Mouse (Mus musculus): ENCODE results near the gene Jazf1. TPM values are rescaled to one million over a fixed set of nuclear protein-coding genes. Genes with fewer than 3 reads are reported as not detected.

The Jazf1 gene
- polyA plus RNA-seq, 1 experiment from 2014 or later, result 3.6 TPM

GRCm38 (mm10) chr6:52932603-52933178 is 135.7 kb downstream of the Jazf1 start:
- 23% methylated on average over 7 of the region's 7 CpGs for WGBS
- Histone ChIP-seq H3K36me3 (ENCODE audit: control insufficient read depth, insufficient read depth, low read length) (no peaks in the 10 kb centered on the region), H3K9me3 (ENCODE audit: control insufficient read depth, low read length) (no peaks in the 10 kb centered on the region), H3K4me3 (ENCODE audit: low read length) (no peak overlapping the region), H3K4me1 (ENCODE audit: control insufficient read depth, insufficient read depth, low read length) (0 out of 2 replicates have a peak, but pooled peaks cover 2% of the 10 kb centered on the region), H3K9ac (ENCODE audit: low read depth, low read length) (no peak overlapping the region), H3K27ac (ENCODE audit: low read depth, low read length) (no peak overlapping the region), H3K27me3 (ENCODE audit: control insufficient read depth, insufficient read depth, low read length) (no peaks in the 10 kb centered on the region), H3K4me2 (replicated peaks; ENCODE audit: low read depth, low read length) (no peak overlapping the region)
- no peak for ATAC-seq (ENCODE audit: low FRiP score, low TSS enrichment)

- Histone ChIP-seq H3K4me1 (ENCODE audit: control insufficient read depth, insufficient read depth, low read length) (no peaks in the 10 kb centered on the region), H3K36me3 (ENCODE audit: control insufficient read depth, insufficient read depth, low read length) (no peaks in the 10 kb centered on the region), H3K4me3 (ENCODE audit: low read length) (no peak overlapping the region), H3K27ac (ENCODE audit: low read depth, low read length) (no peak overlapping the region), H3K9ac (ENCODE audit: low read depth, low read length) (no peak overlapping the region), H3K27me3 (ENCODE audit: control insufficient read depth, insufficient read depth, low read length) (no peaks in the 10 kb centered on the region), H3K9me3 (ENCODE audit: control insufficient read depth, low read length) (no peaks in the 10 kb centered on the region), H3K4me2 (replicated peaks; ENCODE audit: low read depth, low read length) (no peak overlapping the region)
- no peak for ATAC-seq (ENCODE audit: low FRiP score, low TSS enrichment)
- 85% methylated on average over 12 of the region's 12 CpGs for WGBS
Observed at GRCm38 (mm10) chr6:52929358-52929757, 139.1 kb downstream of the Jazf1 start.

GRCm38 (mm10) chr6:52926947-52927346 is 141.5 kb downstream of the Jazf1 start:
- WGBS, result 81% methylated on average over 4 of the region's 4 CpGs
- no peak overlapping the region for H3K9ac ChIP-seq (ENCODE audit: low read depth, low read length)
- H3K4me2 ChIP-seq (replicated peaks; ENCODE audit: low read depth, low read length), result no peak overlapping the region
- no peaks in the 10 kb centered on the region for H3K9me3 ChIP-seq (ENCODE audit: control insufficient read depth, low read length)
- H3K27ac ChIP-seq (ENCODE audit: low read depth, low read length), result no peak overlapping the region
- H3K27me3 ChIP-seq (ENCODE audit: control insufficient read depth, insufficient read depth, low read length), result no peaks in the 10 kb centered on the region
- no peaks in the 10 kb centered on the region for H3K36me3 ChIP-seq (ENCODE audit: control insufficient read depth, insufficient read depth, low read length)
- H3K4me1 ChIP-seq (ENCODE audit: control insufficient read depth, insufficient read depth, low read length), result no peaks in the 10 kb centered on the region
- no peak for ATAC-seq (ENCODE audit: low FRiP score, low TSS enrichment)
- no peak overlapping the region for H3K4me3 ChIP-seq (ENCODE audit: low read length)

- 59% methylated on average over 9 of the region's 9 CpGs for WGBS
Observed at GRCm38 (mm10) chr6:52925458-52926042, 142.9 kb downstream of the Jazf1 start.

GRCm38 (mm10) chr6:52921248-52921647 is 147.2 kb downstream of the Jazf1 start:
- no peaks in the 10 kb centered on the region for H3K4me1 ChIP-seq (ENCODE audit: control insufficient read depth, insufficient read depth, low read length)
- no peaks in the 10 kb centered on the region for H3K9me3 ChIP-seq (ENCODE audit: control insufficient read depth, low read length)
- H3K27ac ChIP-seq (ENCODE audit: low read depth, low read length), result no peak overlapping the region
- 68% methylated on average over 6 of the region's 6 CpGs for WGBS
- no peaks in the 10 kb centered on the region for H3K36me3 ChIP-seq (ENCODE audit: control insufficient read depth, insufficient read depth, low read length)
- H3K9ac ChIP-seq (ENCODE audit: low read depth, low read length), result no peak overlapping the region
- ATAC-seq (ENCODE audit: low FRiP score, low TSS enrichment), result no peak
- H3K4me2 ChIP-seq (replicated peaks; ENCODE audit: low read depth, low read length), result no peak overlapping the region
- no peaks in the 10 kb centered on the region for H3K27me3 ChIP-seq (ENCODE audit: control insufficient read depth, insufficient read depth, low read length)
- no peak overlapping the region for H3K4me3 ChIP-seq (ENCODE audit: low read length)

More at GRCm38 (mm10) chr6:52925458-52926042, 142.9 kb downstream of the Jazf1 start:
- Histone ChIP-seq H3K4me2 (replicated peaks; ENCODE audit: low read depth, low read length) (no peak overlapping the region), H3K9ac (ENCODE audit: low read depth, low read length) (no peak overlapping the region), H3K9me3 (ENCODE audit: control insufficient read depth, low read length) (no peaks in the 10 kb centered on the region), H3K27ac (ENCODE audit: low read depth, low read length) (no peak overlapping the region), H3K27me3 (ENCODE audit: control insufficient read depth, insufficient read depth, low read length) (no peaks in the 10 kb centered on the region), H3K4me3 (ENCODE audit: low read length) (no peak overlapping the region), H3K4me1 (ENCODE audit: control insufficient read depth, insufficient read depth, low read length) (no peaks in the 10 kb centered on the region), H3K36me3 (ENCODE audit: control insufficient read depth, insufficient read depth, low read length) (no peaks in the 10 kb centered on the region)
- no peak for ATAC-seq (ENCODE audit: low FRiP score, low TSS enrichment)

DNA sequence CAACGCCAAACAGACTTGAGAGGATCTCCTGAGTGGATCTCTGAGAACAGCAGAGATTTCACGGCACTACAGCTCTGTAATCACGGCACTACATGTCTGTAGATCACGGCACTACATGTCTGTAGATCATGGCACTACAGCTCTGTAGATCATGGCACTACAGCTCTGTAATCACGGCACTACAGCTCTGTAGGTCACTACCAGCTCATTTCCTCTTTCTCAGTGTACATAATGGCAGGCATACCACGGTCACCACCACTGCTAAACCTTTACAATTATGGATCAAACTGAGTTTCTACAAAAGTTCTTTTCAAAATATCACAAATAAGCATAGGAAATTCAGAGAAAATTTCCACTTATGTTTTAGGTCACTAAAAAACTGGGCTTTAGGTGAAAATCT is 147.7 kb downstream of the Jazf1 start:
- Histone ChIP-seq H3K4me2 (replicated peaks; ENCODE audit: low read depth, low read length) (no peak overlapping the region), H3K4me3 (ENCODE audit: low read length) (no peak overlapping the region), H3K9ac (ENCODE audit: low read depth, low read length) (no peak overlapping the region), H3K27ac (ENCODE audit: low read depth, low read length) (no peak overlapping the region), H3K36me3 (ENCODE audit: control insufficient read depth, insufficient read depth, low read length) (no peaks in the 10 kb centered on the region), H3K4me1 (ENCODE audit: control insufficient read depth, insufficient read depth, low read length) (no peaks in the 10 kb centered on the region), H3K9me3 (ENCODE audit: control insufficient read depth, low read length) (no peaks in the 10 kb centered on the region), H3K27me3 (ENCODE audit: control insufficient read depth, insufficient read depth, low read length) (no peaks in the 10 kb centered on the region)
- WGBS, result 85% methylated on average over 6 of the region's 6 CpGs
- ATAC-seq (ENCODE audit: low FRiP score, low TSS enrichment), result no peak

DNA sequence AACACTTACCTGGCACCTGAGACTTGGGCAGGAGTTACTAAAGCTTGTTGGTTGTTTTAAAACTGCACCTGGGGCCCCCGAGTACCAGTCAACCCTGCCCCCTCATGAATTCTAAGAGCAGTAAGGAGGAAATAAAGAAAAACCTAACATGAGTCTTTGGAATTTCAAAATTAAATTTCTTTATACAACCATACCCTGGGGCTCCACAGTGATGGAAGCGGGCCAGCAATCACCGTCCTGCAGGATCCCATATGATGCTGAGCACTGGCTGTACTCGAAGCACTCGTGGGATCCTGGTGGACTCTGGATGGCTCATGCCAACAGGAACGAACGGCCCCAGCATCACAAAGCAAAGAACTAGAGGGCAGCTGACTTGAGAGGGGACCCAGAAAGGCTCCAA is 149.0 kb downstream of the Jazf1 start:
- no peaks in the 10 kb centered on the region for H3K4me1 ChIP-seq (ENCODE audit: control insufficient read depth, insufficient read depth, low read length)
- H3K9ac ChIP-seq (ENCODE audit: low read depth, low read length), result no peak overlapping the region
- H3K27ac ChIP-seq (ENCODE audit: low read depth, low read length), result no peak overlapping the region
- ATAC-seq (ENCODE audit: low FRiP score, low TSS enrichment), result no peak
- 64% methylated on average over 7 of the region's 7 CpGs for WGBS
- no peak overlapping the region for H3K4me3 ChIP-seq (ENCODE audit: low read length)
- H3K36me3 ChIP-seq (ENCODE audit: control insufficient read depth, insufficient read depth, low read length), result no peaks in the 10 kb centered on the region
- H3K9me3 ChIP-seq (ENCODE audit: control insufficient read depth, low read length), result no peaks in the 10 kb centered on the region
- H3K4me2 ChIP-seq (replicated peaks; ENCODE audit: low read depth, low read length), result no peak overlapping the region
- no peaks in the 10 kb centered on the region for H3K27me3 ChIP-seq (ENCODE audit: control insufficient read depth, insufficient read depth, low read length)

DNA sequence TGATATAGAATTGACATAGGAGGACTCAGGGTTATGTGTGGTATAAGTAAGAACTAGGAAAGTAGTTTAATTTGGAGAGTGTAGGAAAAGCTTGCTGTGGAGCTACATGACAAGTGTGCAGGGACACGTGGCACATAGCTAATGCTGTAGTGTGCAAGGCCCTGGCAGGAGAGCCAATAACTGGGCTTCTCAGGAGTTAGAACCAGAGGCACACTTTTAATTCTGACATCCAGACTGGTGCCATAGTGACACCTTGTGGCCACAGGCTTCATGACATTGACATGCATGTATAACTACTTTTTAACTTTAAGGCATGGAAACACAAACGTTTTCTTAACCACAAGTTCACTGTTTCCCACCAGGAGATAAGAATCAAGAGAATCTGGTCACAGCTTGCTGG is 149.5 kb downstream of the Jazf1 start:
- 0% methylated on average over 2 of the region's 2 CpGs for WGBS
- no peaks in the 10 kb centered on the region for H3K4me1 ChIP-seq (ENCODE audit: control insufficient read depth, insufficient read depth, low read length)
- H3K4me3 ChIP-seq (ENCODE audit: low read length), result no peak overlapping the region
- H3K9me3 ChIP-seq (ENCODE audit: control insufficient read depth, low read length), result no peaks in the 10 kb centered on the region
- no peaks in the 10 kb centered on the region for H3K27me3 ChIP-seq (ENCODE audit: control insufficient read depth, insufficient read depth, low read length)
- no peaks in the 10 kb centered on the region for H3K36me3 ChIP-seq (ENCODE audit: control insufficient read depth, insufficient read depth, low read length)
- no peak overlapping the region for H3K9ac ChIP-seq (ENCODE audit: low read depth, low read length)
- peak; percentile 78 for ATAC-seq (ENCODE audit: low FRiP score, low TSS enrichment)
- H3K4me2 ChIP-seq (replicated peaks; ENCODE audit: low read depth, low read length), result no peak overlapping the region
- H3K27ac ChIP-seq (ENCODE audit: low read depth, low read length), result no peak overlapping the region

DNA sequence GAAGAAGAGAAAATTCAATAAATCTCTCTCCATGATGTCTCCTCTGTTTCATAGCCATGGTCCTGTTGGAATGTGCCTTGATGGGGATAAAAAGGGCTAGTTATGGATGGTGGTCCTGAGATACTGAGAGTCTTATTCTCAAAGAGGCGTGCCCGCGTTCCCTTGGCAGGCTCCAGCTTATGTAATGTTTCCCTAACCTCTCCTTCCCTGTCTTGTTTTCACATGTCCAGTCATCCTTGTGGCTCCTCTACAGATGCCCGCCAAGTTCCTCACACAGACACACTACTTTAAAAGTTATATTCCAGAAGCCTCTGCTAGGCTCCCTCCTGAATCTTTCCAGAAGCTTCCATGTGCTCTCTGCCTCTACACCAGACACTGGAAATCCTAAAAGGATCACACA is 151.0 kb downstream of the Jazf1 start:
- Histone ChIP-seq H3K27me3 (ENCODE audit: control insufficient read depth, insufficient read depth, low read length) (no peaks in the 10 kb centered on the region), H3K4me2 (replicated peaks; ENCODE audit: low read depth, low read length) (no peak overlapping the region), H3K4me1 (ENCODE audit: control insufficient read depth, insufficient read depth, low read length) (no peaks in the 10 kb centered on the region), H3K4me3 (ENCODE audit: low read length) (no peak overlapping the region), H3K27ac (ENCODE audit: low read depth, low read length) (no peak overlapping the region), H3K9me3 (ENCODE audit: control insufficient read depth, low read length) (no peaks in the 10 kb centered on the region), H3K9ac (ENCODE audit: low read depth, low read length) (no peak overlapping the region), H3K36me3 (ENCODE audit: control insufficient read depth, insufficient read depth, low read length) (no peaks in the 10 kb centered on the region)
- WGBS, result 90% methylated on average over 4 of the region's 4 CpGs
- ATAC-seq (ENCODE audit: low FRiP score, low TSS enrichment), result no peak
